ENCODE assay signal across 10 mouse cellular contexts in genomic region chr15:3269496-3269895, GRCm38 (mm10). TPM values are rescaled to one million over a fixed set of nuclear protein-coding genes. Genes with fewer than 3 reads are reported as not detected.
DNase-seq lines count a peak whose midpoint lies in the region; ATAC-seq lines count a peak whose summit lies in the region.
"Had no signal": no experiment of that assay in that cellular context is flagged by ENCODE, and none has a peak within 500 bp of the region (broad histone marks: within the 10 kb centered on the region; RNA-seq: fewer than 3 reads in every experiment).

No protein-coding gene starts in this region.

- no peak overlapping the region for H3K4me3 ChIP-seq in kidney, embryonic 15.5 days (replicated peaks)
- no peak overlapping the region for H3K4me3 ChIP-seq in embryonic facial prominence, embryonic 13.5 days
- H3K4me3 ChIP-seq in liver, embryonic 13.5 days (replicated peaks): no peak overlapping the region
- H3K4me3 ChIP-seq: erythroblast, embryonic 14.5 days had no signal

- H3K4me1 ChIP-seq in kidney, embryonic 15.5 days: peaks cover 12% of the 10 kb centered on the region
- peaks cover 19% of the 10 kb centered on the region for H3K4me1 ChIP-seq in embryonic facial prominence, embryonic 13.5 days
- H3K4me1 ChIP-seq in liver, embryonic 13.5 days (replicated peaks): peaks cover 15% of the 10 kb centered on the region; the same call in 1 of the 2 replicates

- H3K27me3 ChIP-seq in kidney, embryonic 15.5 days: no peaks in the 10 kb centered on the region
- no peaks in the 10 kb centered on the region for H3K27me3 ChIP-seq in embryonic facial prominence, embryonic 13.5 days
- H3K27me3 ChIP-seq in liver, embryonic 13.5 days: no peaks in the 10 kb centered on the region

- 0 out of 2 replicates have a peak, but pooled peaks have one; percentile 27 for ATAC-seq in kidney, embryonic 15.5 days (replicated peaks; ENCODE audit: low FRiP score)
- no peak; the same call in 1 of the 2 replicates for ATAC-seq in embryonic facial prominence, embryonic 13.5 days (ENCODE audit: insufficient number of reproducible peaks, insufficient read depth, low FRiP score, low TSS enrichment, low read depth)
- no peak for ATAC-seq in liver, embryonic 13.5 days (ENCODE audit: low read depth)

- WGBS in kidney, embryonic 15.5 days: 42% methylated on average over 4 of the region's 4 CpGs
- 24% methylated on average over 4 of the region's 4 CpGs for WGBS in embryonic facial prominence, embryonic 13.5 days
- 66% methylated on average over 4 of the region's 4 CpGs for WGBS in liver, embryonic 13.5 days (ENCODE audit: insufficient replicate concordance)

- no peaks in the 10 kb centered on the region for H3K36me3 ChIP-seq in kidney, embryonic 15.5 days
- H3K36me3 ChIP-seq in embryonic facial prominence, embryonic 13.5 days: no peaks in the 10 kb centered on the region
- no peaks in the 10 kb centered on the region for H3K36me3 ChIP-seq in liver, embryonic 13.5 days

- no peak overlapping the region for H3K9ac ChIP-seq in kidney, embryonic 15.5 days
- no peak overlapping the region for H3K9ac ChIP-seq in embryonic facial prominence, embryonic 13.5 days
- no peak overlapping the region for H3K9ac ChIP-seq in liver, embryonic 13.5 days

- no peak for DNase-seq in kidney, adult 8-10 months
- DNase-seq in embryo, embryonic 10 days (ENCODE audit: low spot score): peak; percentile 57
- DNase-seq in liver, embryonic 13.5 days: no peak
- no peak for DNase-seq in cerebellum, postnatal 10 days
- no peak for DNase-seq in cerebellum, postnatal 4 days (ENCODE audit: low spot score in 2 of 2)
- DNase-seq in urinary bladder, adult 18-20 months (ENCODE audit: low spot score in 2 of 2): no peak
- DNase-seq: thymus, adult 18-20 months had no signal

- peak overlapping the region; percentile 96 for H3K27ac ChIP-seq in kidney, embryonic 15.5 days
- H3K27ac ChIP-seq in embryonic facial prominence, embryonic 13.5 days: peak overlapping the region; percentile 84
- H3K27ac ChIP-seq in liver, embryonic 13.5 days: peak overlapping the region; percentile 72; the same call in 1 of the 2 replicates

- no peaks in the 10 kb centered on the region for H3K9me3 ChIP-seq in kidney, embryonic 15.5 days (replicated peaks)
- no peaks in the 10 kb centered on the region for H3K9me3 ChIP-seq in embryonic facial prominence, embryonic 13.5 days
- H3K9me3 ChIP-seq in liver, embryonic 13.5 days (replicated peaks): no peaks in the 10 kb centered on the region

- H3K4me2 ChIP-seq in kidney, embryonic 15.5 days: no peak overlapping the region
- H3K4me2 ChIP-seq in embryonic facial prominence, embryonic 13.5 days: peak overlapping the region; percentile 59; the same call in 1 of the 2 replicates
- no peak overlapping the region; the same call in 1 of the 2 replicates for H3K4me2 ChIP-seq in liver, embryonic 13.5 days

RNA-seq across cellular contexts. Expression of gene Selenop, which starts 1.1 kb away (rescaled TPM):
- 134 and 147 TPM in 2 replicates for polyA plus RNA-seq in kidney, embryonic 15.5 days (2015; fragmentation: Nextera tagmentation; extraction: Ambion mirVana)
- 87.2 and 102 TPM in 2 replicates for polyA plus RNA-seq in embryonic facial prominence, embryonic 13.5 days (2015; fragmentation: Nextera tagmentation; extraction: Ambion mirVana)
- 279 and 342 TPM in 2 replicates for polyA plus RNA-seq in liver, embryonic 13.5 days (2015; fragmentation: Nextera tagmentation; extraction: Ambion mirVana)

RNA-seq across cellular contexts. Expression of gene Ccdc152, which starts 33.8 kb away (rescaled TPM):
- polyA plus RNA-seq in kidney, embryonic 15.5 days (2015; fragmentation: Nextera tagmentation; extraction: Ambion mirVana): 0.37 TPM in 1 of 2 replicates, not detected in the other
- 0.34 TPM in 1 of 2 replicates, not detected in the other for polyA plus RNA-seq in embryonic facial prominence, embryonic 13.5 days (2015; fragmentation: Nextera tagmentation; extraction: Ambion mirVana)
- polyA plus RNA-seq in liver, embryonic 13.5 days (2015; fragmentation: Nextera tagmentation; extraction: Ambion mirVana): 0.20 and 0.27 TPM in 2 replicates
- polyA plus RNA-seq: erythroblast, embryonic 14.5 days had no signal
